Mouse (Mus musculus): ENCODE measurements at regions not wholly inside any gene's neighbourhood (a gene's known extent, or its start where the extent isn't known, plus 50 kb on each side); places are given as distances from the start of the nearest gene placed in this dataset.

GRCm38 (mm10) chr9:5753785-5754184 is 408.6 kb downstream of the Casp12 start:
- Histone ChIP-seq H3K36me3 (ENCODE audit: control insufficient read depth in 1 of 2, insufficient read depth in 2 of 2, low read length in 2 of 2) (no peaks in the 10 kb centered on the region), H3K27ac (ENCODE audit: control insufficient read depth, low read depth, low read length) (no peak overlapping the region), H3K9me3 (replicated peaks; ENCODE audit: insufficient read depth, low read length) (no peaks in the 10 kb centered on the region), H3K4me3 (ENCODE audit: control insufficient read depth in 1 of 2, insufficient read depth in 1 of 2, low read depth in 2 of 2, low read length in 2 of 2) (no peak overlapping the region), H3K27me3 (ENCODE audit: control insufficient read depth in 1 of 2, insufficient read depth in 2 of 2, low read length in 2 of 2) (no peaks in the 10 kb centered on the region), H3K9ac (ENCODE audit: control insufficient read depth, low read depth, low read length, poor library complexity, severe bottlenecking) (no peak overlapping the region), H3K79me2 (ENCODE audit: control insufficient read depth, insufficient read depth, low read length, poor library complexity) (no peaks in the 10 kb centered on the region), H3K4me1 (ENCODE audit: control insufficient read depth in 1 of 2, insufficient read depth in 2 of 2, low read length in 2 of 2) (no peaks in the 10 kb centered on the region)
- no peak for DNase-seq (ENCODE audit: low read depth, low spot score)
- TF ChIP-seq POLR2AphosphoS5 (IDR thresholded peaks at IDR 0.05; ENCODE audit: borderline replicate concordance, low read depth, low read length) (no peak), USF2 (IDR thresholded peaks at IDR 0.05; ENCODE audit: borderline replicate concordance in 1 of 2, insufficient read depth in 1 of 2, low read depth in 1 of 2, low read length in 2 of 2) (no peak), ZMIZ1 (IDR thresholded peaks at IDR 0.05; ENCODE audit: low read depth, low read length) (no peak)

DNA sequence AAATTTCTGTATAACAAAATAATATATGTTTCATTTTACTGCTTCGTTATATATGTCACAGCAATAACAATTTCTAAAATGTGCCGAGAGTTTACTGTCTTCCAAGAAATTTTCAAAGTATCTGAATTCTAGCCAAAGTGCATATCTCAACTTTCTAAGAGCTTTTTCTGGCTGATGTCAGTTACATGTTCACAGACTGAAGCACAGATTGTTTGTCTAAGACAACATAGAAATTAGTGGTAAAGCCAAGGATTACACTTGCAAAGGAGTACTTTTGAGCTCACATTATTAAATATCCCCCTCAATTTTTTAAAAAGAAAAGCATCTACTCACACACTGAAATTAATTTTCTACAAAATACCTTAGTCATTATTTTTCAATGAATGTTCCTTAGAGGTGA is 407.2 kb upstream of the Pdgfd start:
- Histone ChIP-seq H3K4me3 (ENCODE audit: control insufficient read depth in 1 of 2, insufficient read depth in 1 of 2, low read depth in 2 of 2, low read length in 2 of 2) (no peak overlapping the region), H3K9ac (ENCODE audit: control insufficient read depth, low read depth, low read length, poor library complexity, severe bottlenecking) (no peak overlapping the region), H3K4me1 (ENCODE audit: control insufficient read depth in 1 of 2, insufficient read depth in 2 of 2, low read length in 2 of 2) (no peaks in the 10 kb centered on the region), H3K27ac (ENCODE audit: control insufficient read depth, low read depth, low read length) (no peak overlapping the region), H3K79me2 (ENCODE audit: control insufficient read depth, insufficient read depth, low read length, poor library complexity) (no peaks in the 10 kb centered on the region), H3K36me3 (ENCODE audit: control insufficient read depth in 1 of 2, insufficient read depth in 2 of 2, low read length in 2 of 2) (no peaks in the 10 kb centered on the region), H3K27me3 (ENCODE audit: control insufficient read depth in 1 of 2, insufficient read depth in 2 of 2, low read length in 2 of 2) (no peaks in the 10 kb centered on the region), H3K9me3 (replicated peaks; ENCODE audit: insufficient read depth, low read length) (no peaks in the 10 kb centered on the region)
- DNase-seq (ENCODE audit: low read depth, low spot score): no peak
- TF ChIP-seq GABPA (IDR thresholded peaks at IDR 0.05; ENCODE audit: low read depth, low read length): no peak

- TF ChIP-seq ZC3H11A (IDR thresholded peaks at IDR 0.05; ENCODE audit: low read depth, low read length): no peak
- no peak for TF ChIP-seq CHD1 (IDR thresholded peaks at IDR 0.05; ENCODE audit: low read depth, low read length)
- no peak for TF ChIP-seq POLR2AphosphoS2 (IDR thresholded peaks at IDR 0.05; ENCODE audit: low read length)
- no peak for TF ChIP-seq ZNF384 (IDR thresholded peaks at IDR 0.05; ENCODE audit: low read depth, low read length)
- DNase-seq (ENCODE audit: low read depth, low spot score): no peak
- no peaks in the 10 kb centered on the region for H3K79me2 ChIP-seq (ENCODE audit: control insufficient read depth, insufficient read depth, low read length, poor library complexity)
These were observed 398.5 kb upstream of the Pdgfd start for GRCm38 (mm10) chr9:5769927-5770326.

DNA sequence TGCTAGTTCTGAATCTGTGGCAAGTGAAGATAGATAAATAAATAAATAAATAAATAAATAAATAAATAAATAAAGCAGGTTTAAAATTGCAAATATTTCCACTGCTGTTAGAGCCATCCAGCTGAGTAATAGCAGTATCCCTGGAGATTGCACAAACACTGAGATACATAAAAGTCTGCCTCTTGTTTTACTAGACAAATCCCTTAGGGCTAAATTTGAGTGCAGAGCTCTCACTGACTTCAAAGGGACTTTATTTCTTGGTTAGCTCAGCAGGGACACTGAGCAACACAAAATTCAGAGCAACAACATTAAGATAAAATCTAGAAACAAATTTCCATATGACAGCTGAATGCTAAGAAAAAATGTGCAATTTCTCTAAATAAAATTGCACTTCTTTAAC is 397.2 kb upstream of the Pdgfd start:
- Histone ChIP-seq H3K79me2 (ENCODE audit: control insufficient read depth, insufficient read depth, low read length, poor library complexity) (no peaks in the 10 kb centered on the region), H3K27ac (ENCODE audit: control insufficient read depth, low read depth, low read length) (no peak overlapping the region), H3K9me3 (replicated peaks; ENCODE audit: insufficient read depth, low read length) (no peaks in the 10 kb centered on the region), H3K4me3 (ENCODE audit: control insufficient read depth in 1 of 2, insufficient read depth in 1 of 2, low read depth in 2 of 2, low read length in 2 of 2) (no peak overlapping the region), H3K4me1 (ENCODE audit: control insufficient read depth in 1 of 2, insufficient read depth in 2 of 2, low read length in 2 of 2) (no peaks in the 10 kb centered on the region), H3K9ac (ENCODE audit: control insufficient read depth, low read depth, low read length, poor library complexity, severe bottlenecking) (no peak overlapping the region), H3K27me3 (ENCODE audit: control insufficient read depth in 1 of 2, insufficient read depth in 2 of 2, low read length in 2 of 2) (no peaks in the 10 kb centered on the region), H3K36me3 (ENCODE audit: control insufficient read depth in 1 of 2, insufficient read depth in 2 of 2, low read length in 2 of 2) (no peaks in the 10 kb centered on the region)
- TF ChIP-seq CHD1 (IDR thresholded peaks at IDR 0.05; ENCODE audit: low read depth, low read length) (no peak), BHLHE40 (IDR thresholded peaks at IDR 0.05; ENCODE audit: borderline replicate concordance, low read depth, low read length) (no peak), E2F4 (IDR thresholded peaks at IDR 0.05; ENCODE audit: borderline replicate concordance, low read depth, low read length) (no peak), RAD21 (IDR thresholded peaks at IDR 0.05; ENCODE audit: low read depth, low read length) (no peak)
- no peak for DNase-seq (ENCODE audit: low read depth, low spot score)

More at GRCm38 (mm10) chr9:5769927-5770326, 398.5 kb upstream of the Pdgfd start:
- no peak overlapping the region for H3K27ac ChIP-seq (ENCODE audit: control insufficient read depth, low read depth, low read length)
- H3K4me1 ChIP-seq (ENCODE audit: control insufficient read depth in 1 of 2, insufficient read depth in 2 of 2, low read length in 2 of 2): no peaks in the 10 kb centered on the region
- H3K9ac ChIP-seq (ENCODE audit: control insufficient read depth, low read depth, low read length, poor library complexity, severe bottlenecking): no peak overlapping the region
- no peaks in the 10 kb centered on the region for H3K36me3 ChIP-seq (ENCODE audit: control insufficient read depth in 1 of 2, insufficient read depth in 2 of 2, low read length in 2 of 2)
- H3K4me3 ChIP-seq (ENCODE audit: control insufficient read depth in 1 of 2, insufficient read depth in 1 of 2, low read depth in 2 of 2, low read length in 2 of 2): no peak overlapping the region
- no peaks in the 10 kb centered on the region for H3K9me3 ChIP-seq (replicated peaks; ENCODE audit: insufficient read depth, low read length)
- no peaks in the 10 kb centered on the region for H3K27me3 ChIP-seq (ENCODE audit: control insufficient read depth in 1 of 2, insufficient read depth in 2 of 2, low read length in 2 of 2)
